Mouse (Mus musculus) MN1 (cell line): ENCODE results near the gene Gabrb1.

Experiments
- DNase-seq: peaks from one replicate; pipeline ENCODE4 v3.0.0-alpha.2; 2016; ENCODE audit warnings: low spot score

Gabrb1 gene

GRCm38 (mm10) chr5:71828996-71829395 lies 171.1 kb downstream of the Gabrb1 start:
- no peak for DNase-seq

GRCm38 (mm10) chr5:71830342-71830741 lies 172.4 kb downstream of the Gabrb1 start:
- DNase-seq, result no peak

- no peak for DNase-seq
Measured at GRCm38 (mm10) chr5:71842241-71842640, 184.3 kb downstream of the Gabrb1 start.

- DNase-seq, result no peak
Measured at GRCm38 (mm10) chr5:71898214-71898613, 240.3 kb downstream of the Gabrb1 start.

GRCm38 (mm10) chr5:71903399-71903798 lies 245.5 kb downstream of the Gabrb1 start:
- DNase-seq, result no peak

- no peak for DNase-seq
Measured at GRCm38 (mm10) chr5:71914028-71914427, 256.1 kb downstream of the Gabrb1 start.

GRCm38 (mm10) chr5:71915711-71916110 lies 257.8 kb downstream of the Gabrb1 start:
- DNase-seq, result no peak

- no peak for DNase-seq
Measured at GRCm38 (mm10) chr5:71917206-71917605, 259.3 kb downstream of the Gabrb1 start.

GRCm38 (mm10) chr5:71923636-71924035 lies 265.7 kb downstream of the Gabrb1 start:
- DNase-seq, result no peak

GRCm38 (mm10) chr5:71926336-71926735 lies 268.4 kb downstream of the Gabrb1 start:
- no peak for DNase-seq

GRCm38 (mm10) chr5:71930036-71930435 lies 272.1 kb downstream of the Gabrb1 start:
- no peak for DNase-seq

GRCm38 (mm10) chr5:71951398-71951797 lies 293.5 kb downstream of the Gabrb1 start:
- DNase-seq, result no peak

- no peak for DNase-seq
Measured at GRCm38 (mm10) chr5:71955070-71955685, 297.3 kb downstream of the Gabrb1 start.

- DNase-seq, result no peak
Measured at GRCm38 (mm10) chr5:71964876-71965432, 307.0 kb downstream of the Gabrb1 start.

GRCm38 (mm10) chr5:71965529-71965928 lies 307.6 kb downstream of the Gabrb1 start:
- DNase-seq, result no peak

GRCm38 (mm10) chr5:71970140-71970800 lies 312.4 kb downstream of the Gabrb1 start:
- DNase-seq, result no peak

GRCm38 (mm10) chr5:71972831-71973230 lies 314.9 kb downstream of the Gabrb1 start:
- no peak for DNase-seq

GRCm38 (mm10) chr5:71976133-71976532 lies 318.2 kb downstream of the Gabrb1 start:
- no peak for DNase-seq

GRCm38 (mm10) chr5:71976571-71977061 lies 318.7 kb downstream of the Gabrb1 start:
- DNase-seq, result no peak

- DNase-seq, result no peak
Measured at GRCm38 (mm10) chr5:71986561-71986960, 328.6 kb downstream of the Gabrb1 start.

GRCm38 (mm10) chr5:71986983-71987398 lies 329.1 kb downstream of the Gabrb1 start:
- no peak for DNase-seq

GRCm38 (mm10) chr5:71999466-71999865 lies 341.6 kb downstream of the Gabrb1 start:
- DNase-seq, result no peak

- no peak for DNase-seq
Measured at GRCm38 (mm10) chr5:72003811-72004435, 346.0 kb downstream of the Gabrb1 start.
